Mouse (Mus musculus) E14TG2a.4 (cell line): ENCODE data around the gene Mylk.

Source experiments
- H3K27me3 ChIP-seq: 2 replicates; pipeline ENCODE4 v1.6.1; 2014; ENCODE audit warnings: low read length, control low read depth; ENCODE audit not compliant: insufficient read depth
- H3K36me3 ChIP-seq: 2 replicates; pipeline ENCODE4 v1.6.1; 2014; ENCODE audit warnings: low read length, control low read depth; ENCODE audit not compliant: insufficient read depth
- H3K4me1 ChIP-seq: replicated peaks from 2 replicates; pipeline ENCODE4 v1.6.1; 2014; ENCODE audit warnings: low read depth, low read length, control low read depth
- H3K4me3 ChIP-seq: replicated peaks from 2 replicates; pipeline ENCODE4 v1.5.1; 2014; ENCODE audit warnings: mild to moderate bottlenecking, low read length
- H3K9me3 ChIP-seq: 2 replicates; pipeline ENCODE4 v1.6.1; 2014; ENCODE audit warnings: low read length, control low read depth
- CTCF ChIP-seq: conservative IDR thresholded peaks from 2 replicates; pipeline ENCODE4 v1.5.1; 2014; ENCODE audit warnings: low read length
- NANOG ChIP-seq: IDR thresholded peaks from 2 replicates; pipeline ENCODE4 v1.6.1; 2014; ENCODE audit warnings: borderline replicate concordance, low read length, mixed read lengths
- POU5F1 ChIP-seq: IDR thresholded peaks from 2 replicates; pipeline ENCODE4 v1.6.1; 2014; ENCODE audit warnings: low read length, borderline replicate concordance

Gene Mylk

DNA sequence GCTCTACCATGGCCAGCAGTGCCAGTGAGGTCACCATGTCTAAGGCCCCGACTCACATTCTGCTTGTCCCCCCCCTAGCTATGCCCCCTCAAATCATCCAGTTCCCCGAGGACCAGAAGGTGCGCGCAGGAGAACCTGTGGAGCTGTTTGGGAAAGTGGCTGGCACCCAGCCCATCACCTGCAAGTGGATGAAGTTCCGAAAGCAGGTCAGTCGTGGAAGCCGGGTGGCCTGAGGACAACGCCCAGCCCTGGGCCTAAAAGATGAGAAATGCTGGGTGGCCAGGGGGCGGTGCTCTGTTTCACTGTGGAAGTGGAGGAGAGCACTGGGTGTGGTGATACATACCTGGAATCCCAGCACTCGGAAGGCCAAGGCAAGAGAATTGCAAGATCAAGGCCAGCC, 208.5 kb downstream of the Mylk start:
- TF ChIP-seq NANOG = no peak
- no peak for TF ChIP-seq POU5F1
- no peak for TF ChIP-seq CTCF
- peaks cover 12% of the 10 kb centered on the region for H3K4me1 ChIP-seq
- peaks cover 13% of the 10 kb centered on the region for H3K9me3 ChIP-seq
- H3K36me3 ChIP-seq = no peaks in the 10 kb centered on the region
- no peak overlapping the region for H3K4me3 ChIP-seq
- H3K27me3 ChIP-seq = 0 out of 2 replicates have a peak, but pooled peaks cover 5% of the 10 kb centered on the region

DNA sequence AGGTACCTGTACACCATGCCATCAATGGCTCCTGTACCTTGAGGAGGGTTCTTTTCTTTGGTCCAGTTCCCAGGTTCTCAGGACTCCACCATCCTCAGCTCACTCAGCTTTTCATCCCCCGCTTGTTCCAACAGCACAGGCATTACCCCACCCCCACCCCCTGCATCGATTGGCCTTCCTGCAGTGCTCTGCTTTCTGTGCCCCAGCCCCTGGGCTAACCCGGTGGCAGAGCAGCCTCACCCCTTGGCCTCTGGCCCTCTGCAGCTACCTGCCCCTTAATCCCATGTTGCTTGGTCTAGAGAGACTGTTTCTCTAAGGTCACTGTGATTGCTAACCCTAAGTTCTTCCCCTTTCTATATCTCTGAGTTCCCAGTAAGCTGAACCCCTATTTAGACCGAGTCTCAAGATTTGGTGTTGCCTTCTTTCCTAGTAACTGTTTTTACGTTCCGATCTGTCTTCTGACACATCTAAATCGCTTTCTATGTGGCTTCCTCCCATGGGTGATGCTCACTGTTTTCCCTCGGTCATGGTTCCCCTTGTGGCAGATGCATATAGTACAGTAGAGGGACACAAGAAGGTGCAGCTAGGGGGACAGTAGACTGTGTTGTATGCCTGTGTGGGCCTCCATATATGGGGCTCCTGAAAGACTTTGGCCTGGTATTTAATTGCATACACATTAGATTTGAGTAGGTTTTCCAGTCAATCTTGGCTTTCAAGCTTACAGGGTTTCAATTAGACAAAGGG, 212.6 kb downstream of the Mylk start:
- TF ChIP-seq POU5F1 = no peak
- TF ChIP-seq CTCF = 0 out of 2 replicates have a peak, but pooled peaks have one; percentile 9
- no peak overlapping the region for H3K4me3 ChIP-seq
- no peaks in the 10 kb centered on the region for H3K36me3 ChIP-seq
- H3K27me3 ChIP-seq = 0 out of 2 replicates have a peak, but pooled peaks cover 7% of the 10 kb centered on the region
- H3K9me3 ChIP-seq = peaks cover 13% of the 10 kb centered on the region
- H3K4me1 ChIP-seq = peaks cover 12% of the 10 kb centered on the region

DNA sequence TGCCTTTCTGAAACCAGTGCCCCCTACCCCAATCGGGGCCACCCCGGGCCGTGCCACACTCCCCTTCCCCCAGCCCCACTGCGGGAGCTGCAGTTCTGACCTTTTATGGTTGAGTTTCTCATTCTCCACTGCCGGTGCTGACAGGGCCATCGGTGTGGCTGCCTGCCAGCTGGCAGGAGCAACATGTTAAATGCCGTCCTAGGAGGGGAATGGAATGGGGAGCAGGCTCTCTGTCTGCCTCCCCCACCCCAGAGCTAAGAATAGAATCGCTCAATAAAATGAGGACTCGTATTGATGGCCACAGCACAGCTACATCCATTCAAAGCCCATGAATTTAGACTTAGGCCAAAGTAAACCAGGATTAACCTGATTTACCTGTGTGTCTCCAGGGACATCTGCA, 213.7 kb downstream of the Mylk start:
- H3K27me3 ChIP-seq = 0 out of 2 replicates have a peak, but pooled peaks cover 7% of the 10 kb centered on the region
- H3K9me3 ChIP-seq = peaks cover 13% of the 10 kb centered on the region
- no peak overlapping the region for H3K4me3 ChIP-seq
- no peaks in the 10 kb centered on the region for H3K36me3 ChIP-seq
- TF ChIP-seq CTCF = no peak
- no peak for TF ChIP-seq NANOG
- TF ChIP-seq POU5F1 = no peak
- H3K4me1 ChIP-seq = peaks cover 12% of the 10 kb centered on the region

DNA sequence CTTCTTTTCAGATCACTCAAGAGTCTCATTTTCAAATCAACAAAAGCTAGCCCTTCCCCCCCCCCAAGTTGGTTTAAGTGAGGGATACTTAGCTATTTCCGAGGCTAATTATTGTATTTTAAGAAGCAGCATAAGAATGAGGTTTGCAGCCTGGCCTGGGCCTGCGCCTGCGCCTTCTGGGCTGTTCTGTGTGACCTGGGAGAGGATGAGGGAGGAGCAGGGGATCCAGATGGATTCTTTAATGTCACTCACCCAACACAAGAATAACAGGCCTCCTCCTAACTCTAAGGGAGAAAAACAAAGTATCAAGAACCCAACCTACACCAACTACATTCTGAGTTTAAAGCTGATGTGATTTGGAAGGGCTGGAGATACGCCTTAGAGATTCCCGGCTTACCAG, 214.3 kb downstream of the Mylk start:
- TF ChIP-seq CTCF = no peak
- no peak for TF ChIP-seq POU5F1
- TF ChIP-seq NANOG = no peak
- H3K4me3 ChIP-seq = no peak overlapping the region
- peaks cover 12% of the 10 kb centered on the region for H3K4me1 ChIP-seq
- H3K9me3 ChIP-seq = peaks cover 13% of the 10 kb centered on the region
- 0 out of 2 replicates have a peak, but pooled peaks cover 7% of the 10 kb centered on the region for H3K27me3 ChIP-seq
- no peaks in the 10 kb centered on the region for H3K36me3 ChIP-seq

DNA sequence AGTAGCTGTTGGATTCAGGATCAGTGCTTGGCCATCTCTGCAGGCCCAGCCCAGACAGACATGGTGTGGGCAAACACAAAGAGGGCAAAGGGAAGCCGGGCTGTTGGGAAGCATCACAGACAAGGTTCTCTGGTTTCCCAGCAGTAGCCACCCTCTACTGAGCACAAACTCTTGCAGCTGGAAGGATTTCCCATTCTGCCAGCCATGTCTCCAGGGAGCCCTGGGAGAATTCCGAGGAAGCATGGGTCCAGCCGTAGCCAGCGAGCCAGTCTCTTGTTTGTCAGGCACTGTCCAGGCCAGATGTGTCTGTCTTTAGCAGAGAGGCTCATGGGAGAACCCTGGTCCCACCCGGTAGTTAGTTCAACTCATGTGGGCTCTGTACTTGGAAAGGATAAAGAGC, 215.2 kb downstream of the Mylk start:
- Histone ChIP-seq H3K4me1 (peaks cover 12% of the 10 kb centered on the region), H3K27me3 (peaks cover 10% of the 10 kb centered on the region; the same call in 1 of the 2 replicates), H3K9me3 (peaks cover 5% of the 10 kb centered on the region), H3K36me3 (no peaks in the 10 kb centered on the region), H3K4me3 (no peak overlapping the region)
- TF ChIP-seq POU5F1 (no peak), NANOG (no peak), CTCF (no peak)

DNA sequence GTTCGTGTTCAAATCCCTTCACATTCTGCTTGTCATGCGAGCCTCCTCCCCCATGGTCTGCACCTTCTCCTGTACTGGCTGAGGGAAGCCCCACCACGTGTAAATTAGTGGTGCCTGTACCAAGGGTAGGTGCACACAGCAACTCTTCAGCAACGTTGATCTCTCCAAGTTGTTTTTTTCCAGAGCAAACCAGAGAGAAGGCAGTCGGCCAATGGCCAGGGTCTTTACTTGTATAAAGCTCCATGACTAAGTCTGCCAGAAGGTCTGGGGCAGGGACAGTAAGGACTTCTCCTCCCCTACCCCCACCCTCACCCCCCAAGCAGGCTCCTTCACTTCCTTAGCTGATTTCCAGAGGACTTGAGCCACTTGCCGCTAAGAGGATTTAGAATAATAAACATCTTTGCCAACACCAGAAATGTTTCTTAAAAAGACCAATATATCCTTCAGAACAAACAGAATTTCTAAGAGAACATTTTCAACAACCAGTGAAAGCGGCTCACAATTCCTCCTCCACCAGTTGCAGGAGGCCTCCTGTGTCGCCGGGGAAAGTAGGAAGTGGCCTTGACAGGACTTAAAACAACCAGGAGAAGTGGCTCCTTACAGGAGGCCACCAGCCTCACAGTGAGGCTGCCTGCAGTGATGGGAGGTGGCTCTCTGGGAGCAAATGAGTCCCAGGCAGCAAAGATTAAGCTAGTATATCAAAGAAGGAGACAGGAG, 216.0 kb downstream of the Mylk start:
- peaks cover 10% of the 10 kb centered on the region; the same call in 1 of the 2 replicates for H3K27me3 ChIP-seq
- no peaks in the 10 kb centered on the region for H3K36me3 ChIP-seq
- H3K9me3 ChIP-seq = no peaks in the 10 kb centered on the region; the same call in 1 of the 2 replicates
- no peak overlapping the region for H3K4me3 ChIP-seq
- H3K4me1 ChIP-seq = peaks cover 12% of the 10 kb centered on the region
- TF ChIP-seq CTCF (no peak), POU5F1 (no peak), NANOG (no peak)

DNA sequence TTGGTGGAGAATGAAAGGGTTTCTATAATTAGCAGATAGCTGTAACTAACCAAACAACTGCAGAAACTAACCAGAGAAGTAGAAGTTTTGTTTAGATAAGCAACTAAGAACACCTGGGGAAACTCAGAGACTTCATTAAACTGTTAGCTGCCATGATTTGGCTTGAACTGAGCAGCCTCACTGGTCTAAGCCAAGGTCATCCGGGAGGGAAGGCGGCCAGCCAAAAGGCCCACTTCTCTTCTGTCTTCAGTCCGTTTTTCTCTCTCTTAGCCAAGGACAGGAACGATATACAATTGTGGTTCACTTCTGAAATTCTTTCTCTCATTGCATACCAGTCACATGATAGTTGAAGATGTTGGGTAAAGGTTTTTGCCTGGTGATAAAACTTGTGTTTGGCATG, 217.3 kb downstream of the Mylk start:
- H3K4me3 ChIP-seq = no peak overlapping the region
- no peaks in the 10 kb centered on the region for H3K9me3 ChIP-seq
- peaks cover 13% of the 10 kb centered on the region for H3K4me1 ChIP-seq
- TF ChIP-seq CTCF (no peak), NANOG (no peak), POU5F1 (no peak)
- no peaks in the 10 kb centered on the region for H3K36me3 ChIP-seq
- H3K27me3 ChIP-seq = peaks cover 8% of the 10 kb centered on the region

DNA sequence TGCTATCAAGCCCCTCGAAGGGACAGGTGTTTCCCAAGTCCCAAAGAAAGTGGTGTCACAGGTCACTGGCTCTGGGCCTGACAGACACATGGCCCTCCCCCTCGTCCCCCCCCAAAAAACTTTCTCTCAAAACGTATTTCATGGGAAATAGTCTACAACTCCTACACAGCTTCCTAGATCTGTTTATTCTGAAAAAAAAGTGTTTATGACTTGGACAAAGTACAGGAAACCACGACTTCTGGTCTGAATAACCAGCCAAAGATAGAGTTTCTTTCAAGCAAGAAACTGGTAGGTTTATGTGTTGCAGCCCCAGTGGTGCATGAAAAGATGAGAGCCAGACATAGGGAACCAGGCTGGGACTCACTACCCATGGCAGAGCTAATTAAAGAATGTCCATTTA, 218.0 kb downstream of the Mylk start:
- no peak overlapping the region for H3K4me3 ChIP-seq
- H3K27me3 ChIP-seq = peaks cover 6% of the 10 kb centered on the region
- H3K9me3 ChIP-seq = no peaks in the 10 kb centered on the region
- TF ChIP-seq NANOG (no peak), POU5F1 (no peak), CTCF (no peak)
- H3K36me3 ChIP-seq = no peaks in the 10 kb centered on the region
- H3K4me1 ChIP-seq = peaks cover 11% of the 10 kb centered on the region
